Mouse (Mus musculus): ENCODE measurements around the gene Dpm2.
A peak's percentile ranks its signal among the peaks of the same experiment; 100 is the strongest.

The Dpm2 gene

GRCm38 (mm10) chr2:32570698-32571494, at the start of gene Dpm2:
Gene Dpm2 (plus strand): TSS chr2:32570858.
- DNase-seq, result peak; percentile 81 to 88

DNA sequence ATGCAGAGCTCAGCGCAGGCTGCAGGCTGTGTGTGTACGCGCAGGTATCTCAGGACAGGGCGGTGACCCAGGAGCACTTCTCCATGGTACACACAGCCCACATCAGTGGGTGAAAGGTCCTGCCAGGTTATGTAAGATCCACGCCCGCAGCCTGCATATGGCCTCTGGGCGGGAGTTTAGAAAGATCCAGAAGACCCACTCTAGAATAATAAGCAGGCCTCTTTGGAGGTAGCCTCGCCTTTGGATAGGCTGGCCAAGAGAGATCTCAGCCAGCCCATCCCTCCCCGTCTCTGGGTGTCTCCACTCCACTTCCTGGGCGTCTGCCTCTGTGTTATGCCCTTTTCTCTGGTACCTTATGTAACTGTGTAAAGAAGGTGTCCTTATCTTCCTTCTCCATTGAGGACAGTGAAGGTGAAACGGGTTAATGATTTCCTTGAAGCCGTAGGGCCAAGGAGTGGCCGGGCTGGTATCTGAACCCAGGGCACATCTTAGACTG, 46.1 kb upstream of the Dpm2 start:
- no peak for DNase-seq

DNA sequence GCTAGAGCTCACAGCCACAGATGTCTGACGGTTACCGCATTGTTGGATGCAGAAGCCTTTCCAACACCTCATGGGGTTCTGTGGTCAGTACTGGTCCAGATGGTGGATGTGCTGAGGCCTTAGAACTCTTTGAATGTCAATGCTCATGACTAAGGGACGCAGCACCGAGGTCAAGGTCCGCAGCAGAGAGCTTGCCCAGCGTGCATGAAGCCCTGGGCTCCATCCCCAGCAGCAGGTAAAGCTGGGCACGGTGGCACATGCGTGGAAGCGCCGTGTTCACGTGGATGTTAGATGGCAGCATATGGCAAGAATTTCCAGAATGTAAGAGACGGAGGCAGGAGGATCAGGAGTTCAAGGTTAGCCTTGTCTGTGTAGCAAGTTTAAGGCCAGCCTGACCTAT, 44.8 kb upstream of the Dpm2 start:
- DNase-seq, result no peak

DNA sequence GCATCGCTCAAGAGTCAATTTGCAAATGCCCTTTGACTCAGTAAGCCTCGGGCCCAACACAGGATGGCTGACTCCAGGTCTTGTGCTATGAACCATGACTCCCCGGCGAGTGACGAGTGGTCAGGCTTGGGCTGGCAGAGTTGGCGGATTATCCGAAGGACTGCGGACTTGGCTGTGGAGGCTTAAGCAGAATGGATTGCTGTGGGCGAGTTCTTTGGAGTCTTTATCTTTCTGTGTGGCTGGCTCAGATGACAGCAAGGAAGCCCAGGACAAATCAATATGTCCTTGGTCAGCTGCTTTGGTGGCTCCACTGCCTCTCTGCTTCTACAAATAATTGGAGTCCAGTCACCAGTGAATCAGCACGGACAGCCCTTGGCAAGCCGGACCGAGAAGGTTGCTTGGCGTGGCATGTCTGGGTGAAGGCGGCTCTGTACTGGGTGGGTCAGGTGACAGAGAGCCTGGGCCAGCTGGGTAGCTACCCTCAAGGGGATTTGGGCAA, 43.1 kb upstream of the Dpm2 start:
- DNase-seq, result no peak

GRCm38 (mm10) chr2:32528326-32528725, 42.3 kb upstream of the Dpm2 start:
- DNase-seq, result no peak

DNA sequence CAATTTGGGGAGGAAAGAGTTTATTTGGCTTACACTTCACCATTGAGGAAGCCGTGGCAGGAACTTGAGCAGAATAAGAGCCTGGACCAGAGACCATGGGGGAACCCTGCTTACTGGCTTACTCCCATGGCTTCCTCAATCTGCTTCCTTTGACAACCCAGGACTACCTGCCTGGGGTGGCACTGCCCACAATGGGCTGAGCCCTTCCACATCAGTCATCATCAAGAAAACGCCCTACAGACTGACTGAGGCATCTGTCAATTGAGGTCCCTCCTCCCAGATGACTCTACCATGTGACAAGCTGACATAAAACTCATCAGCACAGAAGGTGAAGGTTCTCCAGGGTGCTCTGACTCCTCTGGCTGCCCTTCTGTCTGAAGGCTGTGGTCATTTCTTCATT, 40.2 kb upstream of the Dpm2 start:
- DNase-seq, result no peak

- no peak for DNase-seq
These were observed 37.5 kb upstream of the Dpm2 start for GRCm38 (mm10) chr2:32533163-32533562.

GRCm38 (mm10) chr2:32534061-32534732, 36.5 kb upstream of the Dpm2 start:
- DNase-seq, result peak in 1 of 2 experiments; percentile 55

DNA sequence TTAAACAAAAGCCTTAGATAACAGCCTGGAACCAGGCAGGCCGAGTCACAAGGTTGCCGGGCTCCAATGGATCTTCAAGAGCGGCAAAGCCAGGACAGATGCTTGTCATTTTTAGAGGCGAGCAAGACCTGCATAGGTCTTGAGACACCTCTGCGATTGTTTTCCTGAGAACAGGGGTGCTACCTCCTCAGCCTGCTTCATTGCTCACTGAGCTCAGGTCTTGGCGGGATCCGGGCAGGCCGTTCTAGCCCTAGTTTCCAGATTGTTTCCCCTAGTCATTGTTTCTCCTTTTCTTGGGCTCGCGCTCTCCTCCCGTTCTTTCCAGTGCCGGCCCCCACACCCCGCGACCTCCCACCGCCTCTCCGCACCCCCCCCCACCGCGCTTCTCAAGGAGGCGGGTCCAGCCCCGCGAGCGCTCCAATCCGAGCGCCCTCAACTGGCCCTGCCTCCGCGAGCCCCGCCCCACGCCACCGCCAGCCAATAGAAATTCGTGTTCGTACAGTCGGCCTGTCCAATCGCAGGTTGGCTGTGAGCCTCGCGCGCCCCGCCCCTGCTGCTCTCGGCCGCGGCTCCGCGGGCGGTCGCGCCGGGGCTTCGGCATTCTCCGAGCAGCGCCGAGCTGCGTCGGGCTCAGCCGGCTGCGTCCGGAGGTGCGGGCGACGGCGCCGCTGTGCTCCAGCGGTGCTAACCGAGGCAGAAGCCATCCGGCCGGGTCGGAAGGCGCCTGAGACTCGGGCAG, 35.8 kb upstream of the Dpm2 start, which contains the start of gene Fam102a:
Gene Fam102a (plus strand): TSS at position 600 of the 739 bp plus-strand sequence.
- DNase-seq, result peak; percentile 98

DNA sequence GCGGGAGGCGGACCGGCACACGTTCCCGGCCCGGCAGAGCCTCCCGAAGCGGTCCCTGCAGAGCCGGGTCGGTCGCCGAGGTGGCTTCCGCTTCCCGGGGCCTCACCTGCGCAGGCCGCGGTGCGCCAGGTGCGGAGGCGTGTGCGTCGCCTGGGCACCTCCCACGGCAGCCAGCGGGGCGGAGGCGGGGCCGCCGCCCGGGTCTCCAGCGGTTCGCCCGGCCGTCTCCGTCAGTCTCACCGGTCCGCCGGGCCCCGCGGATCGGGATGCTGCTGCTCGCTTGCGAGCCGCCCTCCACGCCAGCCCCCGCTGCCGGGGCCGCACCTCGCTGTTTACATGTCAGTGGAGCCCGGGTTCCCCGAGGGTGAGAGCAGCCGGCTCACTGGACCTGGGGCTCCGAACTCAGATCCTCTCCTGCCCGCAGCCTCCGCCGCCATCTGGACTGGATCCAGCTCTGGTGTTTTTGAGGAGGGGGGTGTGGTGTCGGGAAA, 35.1 kb upstream of the Dpm2 start:
- no peak for DNase-seq

DNA sequence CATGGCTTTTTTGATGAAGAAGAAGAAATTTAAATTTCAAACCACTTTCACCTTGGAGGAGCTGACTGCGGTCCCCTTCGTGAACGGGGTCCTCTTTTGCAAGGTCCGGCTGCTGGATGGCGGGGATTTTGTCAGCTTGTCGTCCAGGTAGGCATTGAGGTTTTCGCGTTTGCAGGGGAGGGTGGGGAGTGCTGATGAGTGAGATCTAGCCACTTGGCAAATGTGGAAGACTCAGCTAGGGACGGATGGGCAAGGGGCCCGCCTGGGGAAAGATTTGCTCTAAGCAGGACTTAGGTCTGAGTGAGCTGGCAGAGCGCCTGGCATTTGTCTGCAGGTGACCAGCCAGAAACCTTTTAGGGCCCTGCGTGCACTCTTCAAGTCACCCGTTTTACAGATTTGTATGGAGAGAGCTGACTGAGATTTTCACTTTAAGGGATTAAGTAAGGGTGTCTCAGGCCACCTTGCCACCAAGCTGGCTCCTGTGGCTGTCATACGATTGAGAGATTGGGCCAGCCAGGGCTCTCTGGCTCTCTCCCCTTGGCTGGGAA, 34.5 kb upstream of the Dpm2 start:
- peak in 1 of 2 experiments; percentile 27 for DNase-seq

DNA sequence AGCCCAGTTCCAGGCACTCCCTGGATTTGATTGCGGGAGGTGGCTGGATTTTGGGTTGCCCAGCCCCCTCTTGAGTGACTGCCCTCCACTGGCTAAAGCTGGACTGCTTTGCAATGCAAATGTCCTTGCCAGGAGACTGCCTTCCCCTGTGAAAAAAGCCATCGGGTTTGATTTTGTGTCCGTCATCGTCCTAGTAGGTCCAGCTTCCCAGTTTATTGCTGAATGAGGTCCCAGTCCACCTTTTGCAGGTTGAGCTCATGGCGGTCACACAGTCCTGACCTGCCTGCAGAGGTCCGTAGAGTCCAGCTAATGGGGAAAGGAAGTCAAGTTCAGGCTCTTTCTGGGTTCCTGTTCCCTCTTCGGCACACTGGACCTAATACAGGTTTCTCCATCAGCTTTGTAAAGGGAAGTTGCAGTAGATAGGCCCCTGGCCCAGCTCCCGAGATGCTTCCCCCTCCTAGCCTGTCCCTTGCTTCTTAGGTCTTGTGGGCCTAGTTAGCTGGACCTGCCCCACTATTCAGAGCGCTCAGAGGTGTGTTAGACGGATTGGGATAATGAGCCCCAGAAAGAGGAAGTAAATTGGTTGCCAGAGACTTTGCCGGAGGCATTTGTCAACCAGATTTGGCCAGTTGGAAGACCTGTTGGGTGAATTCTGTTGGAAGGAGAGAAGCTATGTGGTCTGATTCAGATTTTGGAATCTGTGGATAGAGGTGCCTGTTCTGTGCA, 33.9 kb upstream of the Dpm2 start:
- DNase-seq, result peak in 1 of 2 experiments; percentile 19

DNA sequence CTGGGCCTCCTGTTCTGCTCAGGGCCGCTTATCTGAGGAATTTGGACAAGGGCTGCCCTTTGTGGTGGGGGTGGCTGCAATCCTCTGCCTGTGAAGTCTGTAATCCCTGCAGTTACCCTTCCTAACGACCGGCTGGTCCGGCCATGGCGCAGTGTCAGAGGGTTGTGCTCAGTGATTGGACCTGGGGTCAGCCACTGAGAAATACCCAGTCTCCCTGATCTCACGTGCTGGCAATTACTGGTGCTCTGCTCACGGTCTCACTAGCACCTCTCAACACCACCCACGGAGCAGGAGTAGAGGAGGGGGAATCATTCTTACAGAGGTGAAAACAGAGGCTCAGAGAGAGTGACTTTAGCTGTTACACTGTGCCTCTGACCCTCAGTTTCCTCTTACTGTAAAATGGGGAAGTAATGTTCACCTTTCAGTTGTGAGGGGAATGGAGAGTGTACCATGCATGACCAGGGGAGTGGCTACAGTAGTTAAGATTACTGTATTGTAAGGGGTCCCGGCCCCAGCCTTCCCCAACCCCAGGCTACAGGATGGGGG, 33.2 kb upstream of the Dpm2 start:
- peak in 1 of 2 experiments; percentile 17 for DNase-seq

DNA sequence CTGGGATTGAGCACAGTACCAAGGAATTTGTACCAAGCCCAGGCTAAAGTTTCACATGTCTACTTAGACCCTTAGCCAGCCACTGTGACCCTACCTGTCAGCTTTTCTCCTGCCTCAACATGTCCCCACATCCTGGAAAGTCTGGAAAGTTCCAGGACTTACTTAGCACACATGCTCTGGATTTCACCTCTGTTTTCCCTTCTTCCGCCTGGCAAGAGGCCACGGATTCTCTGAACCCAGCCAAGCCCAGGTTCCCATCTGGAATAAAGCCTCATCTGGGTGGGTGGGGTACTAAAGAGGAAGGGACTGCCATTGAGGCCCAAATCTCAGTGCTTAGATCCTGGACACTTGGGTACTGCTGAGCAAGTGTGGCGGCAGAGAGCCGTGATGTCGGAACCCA, 32.7 kb upstream of the Dpm2 start:
- no peak for DNase-seq

- no peak for DNase-seq
These were observed 32.2 kb upstream of the Dpm2 start for GRCm38 (mm10) chr2:32538461-32538860.

DNA sequence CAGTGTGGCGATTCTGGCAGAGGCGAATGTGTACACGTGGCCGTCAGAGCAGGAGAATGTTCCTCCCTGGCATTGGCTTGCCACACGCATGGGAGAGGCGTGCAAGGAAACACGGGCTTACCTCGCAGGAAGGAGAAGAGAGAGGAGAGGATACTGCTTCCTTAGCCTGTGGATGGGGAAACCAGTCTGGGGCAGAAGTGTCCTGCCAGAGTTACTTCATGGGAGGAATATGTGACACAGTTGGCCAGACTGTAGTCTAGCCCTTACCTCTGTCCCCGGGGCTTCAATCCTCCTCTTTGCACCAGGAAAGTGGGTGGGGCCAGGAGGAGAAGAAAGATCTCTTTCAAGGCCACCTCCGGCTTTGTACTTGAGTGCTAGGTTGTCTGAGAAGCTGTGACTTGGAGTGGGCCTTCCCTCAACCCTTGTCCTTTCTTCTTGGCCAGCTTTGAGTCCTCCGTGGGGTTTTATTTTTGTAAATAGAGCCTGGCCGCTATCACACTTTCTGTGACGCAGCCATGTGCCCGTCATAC, 31.1 kb upstream of the Dpm2 start:
- DNase-seq, result no peak

GRCm38 (mm10) chr2:32541333-32541908, 29.2 kb upstream of the Dpm2 start:
- DNase-seq, result no peak

DNA sequence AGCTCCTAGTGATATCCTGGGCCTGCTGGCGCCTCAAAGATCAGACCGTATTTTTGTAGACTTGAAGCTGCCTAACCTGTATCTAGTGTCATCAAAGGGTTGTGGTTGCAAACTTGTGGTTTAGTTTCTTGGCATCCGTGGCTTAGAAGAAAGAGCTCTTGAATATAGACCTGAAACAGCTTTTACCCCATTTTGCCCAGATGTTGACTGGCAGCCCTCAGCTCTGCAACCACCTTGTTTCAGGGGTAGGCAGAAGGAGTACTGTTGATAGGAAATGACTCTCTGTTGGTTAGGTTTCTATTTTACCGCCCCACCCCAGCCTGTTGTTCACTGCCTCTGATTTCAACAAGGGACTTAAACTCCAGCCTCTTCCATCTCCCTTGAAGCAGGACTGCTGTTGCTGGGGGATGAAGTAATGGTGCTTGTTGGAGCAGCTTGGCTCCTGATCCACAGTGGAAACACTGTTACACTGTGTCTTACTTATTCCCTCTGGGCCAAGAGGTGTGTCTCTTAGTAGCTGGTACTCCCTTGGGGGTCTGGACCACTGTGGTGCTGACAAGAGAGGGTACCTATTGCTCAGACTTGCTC, 28.6 kb upstream of the Dpm2 start:
- DNase-seq, result peak; percentile 61 to 83

DNA sequence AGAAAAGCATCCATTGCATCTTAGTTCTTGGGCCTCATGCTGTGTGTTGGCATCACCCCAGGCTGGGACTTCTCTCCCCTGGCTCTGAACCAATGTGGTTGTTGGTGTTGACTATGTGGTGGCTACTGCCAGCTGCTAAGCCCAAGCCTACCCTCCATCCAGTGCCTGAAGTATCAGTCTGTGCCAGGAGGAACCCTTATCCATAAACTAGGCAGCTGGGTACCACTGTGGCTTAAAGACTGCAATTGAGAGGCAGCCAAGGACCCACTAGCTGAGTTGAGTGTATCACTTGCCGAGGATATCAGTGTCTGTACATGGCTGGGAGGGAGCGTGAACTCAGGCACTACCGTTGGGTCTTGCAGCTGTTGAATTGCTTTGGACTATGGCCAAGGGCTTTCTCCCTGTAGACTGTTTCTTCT, 27.6 kb upstream of the Dpm2 start:
- DNase-seq, result no peak

- DNase-seq, result no peak
These were observed 23.7 kb upstream of the Dpm2 start for GRCm38 (mm10) chr2:32546951-32547350.

DNA sequence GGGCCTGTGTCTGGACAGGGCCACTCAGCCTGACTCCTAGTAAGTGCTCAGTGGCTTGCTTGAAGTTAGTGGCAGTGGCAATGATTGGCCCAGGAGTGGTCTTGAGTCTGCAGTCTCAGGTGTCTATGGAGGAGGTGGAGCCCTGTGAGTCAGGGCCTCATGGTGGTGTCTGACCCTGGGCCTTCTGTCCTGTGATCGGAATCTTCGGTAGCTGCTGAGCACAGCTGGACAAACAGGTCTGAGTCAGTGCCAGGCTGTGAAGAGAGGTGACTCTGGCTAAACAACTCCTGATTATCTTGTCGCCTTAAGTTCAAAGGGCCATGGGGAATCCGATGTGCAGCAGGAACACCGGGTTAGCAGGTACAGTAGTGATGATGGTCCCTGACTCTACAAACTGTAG, 23.3 kb upstream of the Dpm2 start:
- DNase-seq, result no peak
